Mouse (Mus musculus): ENCODE data around the gene Pid1.

- TF ChIP-seq EP300 (IDR thresholded peaks at IDR 0.05) (no peak), CTCF (IDR thresholded peaks at IDR 0.05) (no peak)
Measured at GRCm38 (mm10) chr1:84056884-84057630, 306.9 kb downstream of the Pid1 start.

Measured in lung, postnatal 0 days (tissue).